Mouse (Mus musculus): ENCODE data around the gene Tnr. TPM values are rescaled to one million over a fixed set of nuclear protein-coding genes. Genes with fewer than 3 reads are reported as not detected.

Gene Tnr
- total RNA-seq, 1 experiment from 2014 or later: 2.7 TPM

GRCm38 (mm10) chr1:159566046-159566445 lies 42.5 kb downstream of the Tnr start:
- no peak for DNase-seq

GRCm38 (mm10) chr1:159567171-159567570 lies 43.6 kb downstream of the Tnr start:
- DNase-seq: no peak

GRCm38 (mm10) chr1:159570270-159570669 lies 46.7 kb downstream of the Tnr start:
- DNase-seq: no peak

- no peak for DNase-seq
Observed at GRCm38 (mm10) chr1:159570831-159571230, 47.3 kb downstream of the Tnr start.

- DNase-seq: no peak
Observed at GRCm38 (mm10) chr1:159571951-159572350, 48.4 kb downstream of the Tnr start.

GRCm38 (mm10) chr1:159573116-159573515 lies 49.5 kb downstream of the Tnr start:
- DNase-seq: no peak

GRCm38 (mm10) chr1:159574661-159575060 lies 51.1 kb downstream of the Tnr start:
- DNase-seq: no peak

GRCm38 (mm10) chr1:159576246-159576645 lies 52.7 kb downstream of the Tnr start:
- no peak for DNase-seq

GRCm38 (mm10) chr1:159578391-159578790 lies 54.8 kb downstream of the Tnr start:
- no peak for DNase-seq

- DNase-seq: no peak
Observed at GRCm38 (mm10) chr1:159580335-159580921, 56.9 kb downstream of the Tnr start.

- DNase-seq: no peak
Observed at GRCm38 (mm10) chr1:159583877-159584276, 60.3 kb downstream of the Tnr start.

GRCm38 (mm10) chr1:159588741-159589140 lies 65.2 kb downstream of the Tnr start:
- no peak for DNase-seq

GRCm38 (mm10) chr1:159594099-159595058 lies 70.8 kb downstream of the Tnr start:
- no peak for DNase-seq

- no peak for DNase-seq
Observed at GRCm38 (mm10) chr1:159595729-159596128, 72.2 kb downstream of the Tnr start.

- peak; percentile 11 for DNase-seq
Observed at GRCm38 (mm10) chr1:159596640-159597039, 73.1 kb downstream of the Tnr start.

- DNase-seq: no peak
Observed at GRCm38 (mm10) chr1:159613561-159613960, 90.0 kb downstream of the Tnr start.

- DNase-seq: no peak
Observed at GRCm38 (mm10) chr1:159614062-159614601, 90.6 kb downstream of the Tnr start.

- DNase-seq: no peak
Observed at GRCm38 (mm10) chr1:159614644-159615431, 91.3 kb downstream of the Tnr start.

- DNase-seq: no peak
Observed at GRCm38 (mm10) chr1:159615686-159616085, 92.1 kb downstream of the Tnr start.

- no peak for DNase-seq
Observed at GRCm38 (mm10) chr1:159619205-159619604, 95.6 kb downstream of the Tnr start.

GRCm38 (mm10) chr1:159621321-159621720 lies 97.8 kb downstream of the Tnr start:
- DNase-seq: peak; percentile 8

GRCm38 (mm10) chr1:159629119-159629518 lies 105.5 kb downstream of the Tnr start:
- no peak for DNase-seq

Measured in adrenal gland, postnatal 14 days (tissue).